Mouse (Mus musculus): ENCODE data around the gene Samd11.

Samd11 gene

DNA sequence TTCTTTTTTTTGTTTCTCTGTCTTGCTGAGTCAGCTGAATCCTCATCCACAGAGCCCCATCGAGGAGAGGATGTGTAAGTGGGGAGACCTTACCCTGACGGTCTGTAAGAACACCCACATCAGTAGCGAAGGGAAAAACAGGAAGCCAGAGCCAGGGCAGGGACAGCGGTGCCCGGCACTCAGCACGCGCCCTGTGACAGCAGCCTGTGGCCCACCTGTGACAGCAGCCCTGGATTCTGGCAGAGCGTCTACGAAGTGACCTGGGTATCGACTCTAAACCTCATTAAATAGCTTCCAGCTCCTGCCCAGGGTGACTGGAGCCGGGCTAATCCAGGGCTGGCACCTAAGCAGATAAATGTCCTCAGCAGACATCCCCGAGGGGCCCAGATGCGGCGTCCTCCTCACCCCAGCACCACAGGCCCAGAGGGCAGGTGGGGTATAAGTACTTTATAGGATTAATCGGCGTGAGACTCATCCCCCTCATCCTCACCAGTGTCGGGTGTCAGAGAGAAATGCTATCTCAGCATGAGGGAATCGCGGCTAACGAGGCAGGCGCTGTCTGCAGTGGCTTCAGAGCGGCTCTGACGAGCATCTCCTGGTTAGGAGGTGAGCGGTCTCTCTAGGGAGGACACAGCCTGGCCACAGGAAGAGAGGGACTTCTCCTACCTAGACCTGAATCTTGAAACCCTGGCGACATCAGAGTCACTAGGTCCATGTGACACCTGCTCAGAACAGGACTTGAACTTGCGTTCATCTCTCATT, at the start of gene Samd11:
Gene Samd11, minus strand, starts transcription at position 580 of the 762 bp plus-strand sequence.
- DNase-seq (ENCODE audit: low spot score in 2 of 2), result peak; percentile 10 to 26

DNA sequence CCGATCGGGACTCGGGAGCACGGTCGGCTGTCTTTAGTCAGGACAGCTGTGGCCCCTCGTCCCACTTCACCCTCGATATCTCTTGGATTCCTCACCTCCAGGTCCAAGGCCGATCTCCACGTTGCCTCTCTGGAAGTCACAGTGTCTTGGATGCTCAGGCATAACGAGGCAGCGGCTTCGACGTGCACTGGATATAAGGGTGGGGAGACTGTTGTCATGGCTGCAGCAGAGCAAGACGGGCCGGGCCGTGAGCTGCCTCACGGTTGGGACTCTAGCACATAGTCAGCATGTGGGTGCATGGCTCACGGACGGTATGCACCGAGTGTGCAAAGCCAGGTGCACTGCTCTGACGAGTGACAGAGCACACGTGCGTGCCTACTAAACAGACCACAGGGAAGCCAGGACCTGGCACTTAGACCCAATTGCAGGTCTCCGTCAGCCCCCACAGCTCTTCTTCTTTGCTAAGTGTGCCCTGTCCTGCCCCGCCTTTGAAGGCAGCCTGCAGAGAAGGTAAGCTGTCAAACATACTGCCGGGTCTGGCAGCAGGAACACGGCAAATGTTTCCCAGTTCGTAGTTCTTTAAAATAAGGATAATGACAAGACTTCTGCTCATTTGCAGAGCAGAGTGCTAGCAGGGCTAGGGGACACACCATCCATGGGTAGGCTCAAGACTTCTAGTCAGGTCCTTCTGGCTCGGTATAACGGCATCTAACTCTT, 938 bp downstream of the Samd11 start:
- peak in 1 of 2 experiments; percentile 38 for DNase-seq (ENCODE audit: low spot score in 2 of 2)

DNA sequence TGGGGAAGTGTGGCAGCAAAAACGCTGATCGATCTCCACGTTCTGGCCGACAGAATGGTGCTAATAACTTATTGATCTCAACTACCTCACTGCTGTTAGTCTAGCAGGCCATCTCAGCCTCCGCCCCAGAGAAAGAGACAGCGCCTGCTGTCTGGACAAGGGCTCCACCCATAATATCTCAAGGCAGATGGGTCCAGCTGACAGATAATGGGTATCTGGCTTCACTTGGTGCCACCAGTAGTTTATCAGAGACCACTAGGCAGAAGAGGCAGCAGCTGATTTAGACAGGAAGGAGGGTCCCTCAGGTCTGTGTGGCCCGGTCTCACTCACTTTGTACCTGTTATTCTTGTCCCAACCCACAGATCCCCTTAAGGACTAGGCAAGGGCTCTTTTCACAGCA, 2.4 kb downstream of the Samd11 start:
- DNase-seq (ENCODE audit: low spot score in 2 of 2), result no peak

DNA sequence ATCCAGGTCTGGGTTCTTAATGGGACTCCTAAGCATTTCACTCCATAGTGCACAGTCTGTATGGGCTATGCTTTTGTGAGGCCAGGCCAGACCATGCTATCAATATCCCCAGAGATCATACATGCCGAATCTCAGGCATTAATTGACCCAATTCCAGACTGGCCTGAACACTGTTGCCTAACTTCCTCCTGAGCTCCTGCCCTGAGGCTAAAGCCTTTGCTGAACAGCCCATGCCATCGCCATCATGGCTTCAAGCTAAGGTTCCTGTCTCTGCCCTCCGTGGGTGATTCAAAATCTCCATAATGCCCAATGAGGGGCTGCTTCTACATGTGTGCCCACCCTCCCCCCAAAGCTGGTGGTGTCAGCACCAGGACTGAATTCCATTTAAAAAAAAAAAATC, 2.8 kb downstream of the Samd11 start:
- no peak for DNase-seq (ENCODE audit: low spot score in 2 of 2)

DNA sequence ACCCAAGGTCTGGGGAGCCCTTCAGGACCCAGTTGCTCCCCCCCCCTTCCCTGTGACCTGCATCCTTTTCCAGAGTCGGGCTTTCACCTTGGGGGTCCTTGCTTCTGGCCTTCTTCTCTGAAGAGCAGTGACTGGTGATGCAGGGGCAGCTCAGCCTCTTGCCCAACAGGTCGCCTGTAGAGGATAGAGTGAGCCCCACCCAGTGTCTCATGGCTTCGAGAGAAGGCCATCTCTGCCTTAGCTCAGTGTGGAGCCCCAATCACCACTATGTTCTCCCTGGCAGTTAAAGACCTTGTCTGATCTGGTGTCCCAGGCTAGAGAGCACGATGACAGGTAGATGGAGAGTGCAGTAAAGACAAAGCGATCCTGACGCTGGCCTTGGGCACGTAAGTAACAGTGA, 3.3 kb downstream of the Samd11 start:
- DNase-seq (ENCODE audit: low spot score in 2 of 2), result no peak

DNA sequence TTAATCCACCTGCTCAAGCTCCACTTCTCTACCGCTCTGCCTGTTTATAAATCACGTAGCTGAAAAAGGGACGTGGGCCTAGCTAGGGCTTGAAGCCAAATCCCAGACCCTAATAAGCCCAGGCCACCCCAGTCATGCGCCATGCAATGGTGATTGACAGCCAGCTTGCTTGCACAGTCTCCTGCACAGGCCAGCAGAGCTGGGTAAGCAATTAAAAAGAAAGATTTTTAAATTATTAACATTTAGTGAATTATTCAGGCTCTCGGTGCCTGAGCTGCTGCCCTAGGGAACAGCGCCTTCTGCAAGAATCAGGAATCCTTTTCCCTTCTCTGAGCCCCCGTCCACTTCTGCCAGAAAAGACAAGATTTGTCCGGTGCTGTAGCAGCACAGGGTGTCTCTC, 4.4 kb downstream of the Samd11 start:
- no peak for DNase-seq (ENCODE audit: low spot score in 2 of 2)

DNA sequence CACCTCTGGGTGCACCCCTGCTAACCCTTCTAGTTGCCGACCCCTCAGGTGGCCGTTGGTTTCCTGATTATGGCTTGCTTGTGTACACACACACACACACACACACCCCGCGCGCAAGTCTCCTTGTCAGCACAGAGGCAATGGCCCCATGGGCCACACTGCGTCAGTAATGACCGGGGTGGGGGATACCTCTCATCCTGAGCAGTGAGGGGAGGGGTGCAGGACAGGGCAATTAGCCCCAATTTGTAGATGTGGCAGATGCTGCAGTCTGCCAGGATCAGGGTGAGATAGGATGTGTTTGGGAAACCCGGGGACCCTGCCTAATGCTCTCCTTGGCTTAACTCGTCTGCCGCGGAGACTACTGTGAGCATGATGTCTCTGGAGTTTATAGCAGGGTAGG, 5.9 kb downstream of the Samd11 start:
- no peak for DNase-seq (ENCODE audit: low spot score in 2 of 2)

DNA sequence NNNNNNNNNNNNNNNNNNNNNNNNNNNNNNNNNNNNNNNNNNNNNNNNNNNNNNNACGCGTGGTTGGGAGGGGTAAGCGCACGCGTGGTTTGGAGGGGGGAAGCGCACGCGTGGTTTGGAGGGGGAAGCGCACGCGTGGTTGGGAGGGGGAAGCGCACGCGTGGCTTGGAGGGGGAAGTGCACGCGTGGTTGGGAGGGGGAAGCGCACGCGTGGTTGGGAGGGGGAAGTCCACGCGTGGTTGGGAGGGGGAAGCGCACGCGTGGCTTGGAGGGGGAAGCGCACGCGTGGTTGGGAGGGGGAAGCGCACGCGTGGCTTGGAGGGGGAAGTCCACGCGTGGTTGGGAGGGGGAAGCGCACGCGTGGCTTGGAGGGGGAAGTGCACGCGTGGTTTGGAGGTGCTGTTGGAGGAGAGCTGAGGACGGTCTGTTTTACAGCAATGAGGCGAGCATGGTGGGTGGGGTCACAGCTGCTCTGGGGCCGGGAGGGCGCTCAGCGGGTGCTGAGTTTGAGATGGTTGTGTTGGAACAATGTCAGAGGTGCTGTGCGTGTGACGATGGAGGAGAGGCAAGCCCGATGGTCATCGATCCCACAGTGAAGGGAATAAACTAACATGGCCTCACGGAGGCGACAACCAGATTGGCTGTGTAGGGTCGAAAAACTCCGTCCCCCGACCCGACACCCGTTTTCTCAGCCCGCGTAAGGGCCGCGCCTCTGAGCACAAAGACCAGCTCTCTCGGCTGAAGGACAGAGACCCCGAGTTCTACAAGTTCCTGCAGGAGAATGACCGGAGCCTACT, 18.6 kb downstream of the Samd11 start:
- DNase-seq (ENCODE audit: low spot score in 2 of 2), result no peak

DNA sequence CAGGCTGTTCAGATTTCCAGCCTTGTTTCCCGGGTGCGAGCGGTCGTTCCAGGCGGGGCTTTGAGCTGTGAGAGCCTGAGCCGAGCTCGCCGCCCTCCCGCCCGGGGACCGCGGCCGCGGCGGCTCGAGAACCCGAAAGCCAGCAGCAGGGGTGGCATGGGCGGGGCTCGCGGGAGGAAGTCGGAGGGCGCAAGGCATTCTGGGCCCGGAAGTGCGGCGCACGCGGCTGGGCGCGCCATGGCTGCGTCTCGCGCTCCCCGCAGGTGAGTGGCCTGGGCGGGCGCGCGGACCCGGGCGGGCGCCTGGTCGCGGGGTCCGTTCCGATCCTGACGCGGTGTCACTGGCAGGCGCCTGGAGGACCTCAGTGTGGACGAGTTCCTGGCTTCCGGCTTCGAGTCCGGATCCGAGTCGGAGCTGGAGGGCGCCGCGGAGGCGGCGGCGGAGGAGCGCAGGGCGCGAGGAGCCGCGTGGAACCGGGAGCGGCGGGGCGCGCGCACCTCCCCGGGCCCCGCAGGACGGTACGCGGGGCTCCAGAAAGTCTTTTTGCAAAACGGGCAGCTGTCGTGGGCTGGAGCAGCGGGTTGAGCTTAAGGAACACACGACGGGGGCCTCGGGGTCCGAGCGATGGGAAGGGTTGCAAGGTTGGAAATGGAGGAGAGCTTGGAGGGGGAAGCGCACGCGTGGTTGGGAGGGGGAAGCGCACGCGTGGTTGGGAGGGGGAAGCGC, 19.5 kb downstream of the Samd11 start, which contains the start of gene Noc2l:
Gene Noc2l, plus strand, starts transcription at position 203 of the 726 bp plus-strand sequence.
- DNase-seq (ENCODE audit: low spot score in 2 of 2), result peak; percentile 76 to 88

DNA sequence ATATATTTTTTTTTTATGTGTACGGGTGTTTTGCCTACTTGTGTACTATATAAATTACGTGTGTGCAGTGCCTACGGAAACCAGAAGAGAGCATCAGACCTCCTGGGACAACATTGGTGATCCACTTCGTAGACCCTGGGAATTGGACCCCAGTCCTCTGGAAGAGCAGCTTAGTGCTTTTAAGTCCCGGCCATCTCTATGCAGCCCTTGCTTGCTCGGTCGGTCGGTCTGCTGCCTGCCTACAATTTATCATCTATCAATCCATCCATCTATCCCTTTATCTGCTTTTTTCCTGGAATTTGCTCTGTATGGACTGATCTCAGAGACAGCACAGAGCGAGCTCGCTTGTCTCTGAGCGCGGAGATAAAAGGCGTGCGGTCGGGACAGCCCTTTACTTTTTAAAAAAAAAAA, 20.1 kb downstream of the Samd11 start:
- no peak for DNase-seq (ENCODE audit: low spot score in 2 of 2)

DNA sequence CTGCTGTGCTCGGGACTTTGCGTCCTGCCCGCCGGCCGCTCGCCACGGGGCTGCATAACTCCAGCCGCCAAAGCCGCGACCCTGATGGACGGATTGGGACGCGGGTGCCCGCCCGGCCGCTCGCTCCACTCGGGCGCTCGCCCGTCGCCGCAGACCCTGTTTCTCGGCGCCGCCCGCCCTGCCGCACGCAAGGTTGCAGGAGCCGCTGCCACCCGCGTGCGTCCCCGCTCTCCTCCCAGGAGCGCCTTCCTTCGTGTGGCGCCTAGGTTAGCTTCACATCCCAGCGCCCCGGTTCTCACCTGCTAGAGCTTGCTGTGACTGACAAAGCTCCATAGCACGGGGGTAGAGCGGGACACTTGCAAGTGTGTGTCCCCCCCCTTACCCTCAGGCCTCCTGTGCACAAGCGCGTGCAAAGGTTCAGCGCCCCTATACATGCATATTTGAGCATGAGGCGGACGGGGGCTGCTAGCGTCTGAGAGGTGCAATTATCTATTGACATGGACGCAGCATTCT, 20.7 kb downstream of the Samd11 start, which contains the start of gene Plekhn1:
Gene Plekhn1, minus strand, starts transcription at position 157 of the 513 bp plus-strand sequence.
- peak; percentile 53 to 69 for DNase-seq (ENCODE audit: low spot score in 2 of 2)

DNA sequence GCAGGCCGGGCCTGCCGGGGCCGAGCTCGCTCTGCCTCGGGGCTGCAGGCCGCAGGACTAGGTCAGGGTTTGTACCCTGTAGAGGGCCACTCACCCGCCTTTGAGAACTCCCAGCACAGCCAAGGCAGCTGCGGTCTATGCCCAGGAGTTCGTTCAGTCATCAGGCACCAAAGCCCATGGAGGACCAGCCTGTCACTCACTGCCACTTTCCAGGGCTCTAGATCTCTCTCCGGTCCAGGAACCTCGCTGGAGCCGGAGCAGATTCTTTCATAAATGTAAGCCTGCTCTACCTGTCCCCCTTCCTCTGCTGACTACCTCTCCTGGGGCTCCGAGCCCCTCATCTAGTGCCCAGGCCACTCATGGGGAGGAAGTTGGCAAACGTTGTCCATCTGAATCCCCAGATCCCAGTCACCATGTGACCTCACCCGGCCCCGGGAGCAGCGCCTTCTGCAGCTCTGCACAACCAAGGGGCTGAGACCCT, 21.4 kb downstream of the Samd11 start:
- DNase-seq (ENCODE audit: low spot score in 2 of 2), result no peak

DNA sequence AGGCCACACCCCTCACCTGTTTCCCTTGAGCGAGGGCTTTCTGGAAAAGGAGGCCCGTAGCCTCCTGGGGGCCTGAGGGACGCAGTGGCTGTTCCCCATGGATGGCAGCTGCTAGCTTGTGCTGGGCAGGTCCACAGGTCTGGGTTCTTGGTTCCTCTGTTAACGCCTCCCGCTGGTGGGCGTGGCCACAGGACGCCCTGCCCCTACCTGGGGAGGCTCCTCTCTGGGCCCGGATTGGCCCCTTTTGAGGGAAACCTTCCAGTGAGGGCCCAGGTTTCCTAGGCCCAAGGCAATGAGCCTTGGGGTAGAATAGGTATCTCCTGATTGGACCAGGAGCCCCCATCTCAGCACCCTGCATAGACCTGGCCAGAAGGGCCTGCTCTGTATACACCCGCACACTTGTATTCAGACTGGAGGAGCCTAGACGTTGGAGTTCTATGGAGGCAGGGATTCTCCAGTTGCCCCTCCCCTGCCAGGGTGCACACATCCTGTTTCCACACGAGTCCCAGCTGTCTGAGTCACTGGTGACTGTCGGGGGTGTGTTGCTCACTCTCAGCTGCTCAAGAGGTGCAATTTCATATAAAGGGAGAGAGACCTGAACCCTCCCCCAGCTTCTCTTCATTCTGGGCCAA, 26.9 kb downstream of the Samd11 start:
- no peak for DNase-seq (ENCODE audit: low spot score in 2 of 2)

DNA sequence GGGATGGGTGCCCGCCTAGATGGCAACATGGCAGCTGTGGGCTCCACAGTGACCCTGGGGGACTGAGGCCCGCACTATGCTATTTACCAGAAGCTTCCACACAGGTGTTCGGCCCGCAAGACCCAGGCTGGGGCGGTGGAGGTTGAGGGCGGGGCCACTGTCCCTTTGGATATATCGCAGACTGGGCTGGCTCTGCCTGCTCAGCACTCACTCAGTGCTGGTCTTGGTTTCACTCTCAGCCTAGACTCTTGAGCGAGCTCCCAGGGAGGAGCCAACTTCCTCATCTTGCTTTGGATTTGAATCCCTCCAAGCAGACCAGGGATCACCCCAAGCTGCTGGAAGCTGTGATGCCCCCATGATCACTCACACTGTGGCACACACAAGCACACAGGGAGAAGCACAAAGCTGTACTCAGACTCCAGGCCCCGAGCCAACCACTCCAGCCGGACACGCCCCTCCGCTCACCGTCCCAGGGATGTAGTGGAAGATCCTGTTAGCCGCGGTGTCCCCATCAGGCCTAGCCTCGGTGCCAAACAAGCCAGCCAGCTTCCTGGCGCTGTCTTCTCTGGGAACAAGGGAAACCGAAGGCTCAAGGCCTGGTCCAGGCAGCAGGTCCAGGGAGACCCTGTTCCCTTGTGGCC, 27.6 kb downstream of the Samd11 start:
- DNase-seq (ENCODE audit: low spot score in 2 of 2), result no peak

DNA sequence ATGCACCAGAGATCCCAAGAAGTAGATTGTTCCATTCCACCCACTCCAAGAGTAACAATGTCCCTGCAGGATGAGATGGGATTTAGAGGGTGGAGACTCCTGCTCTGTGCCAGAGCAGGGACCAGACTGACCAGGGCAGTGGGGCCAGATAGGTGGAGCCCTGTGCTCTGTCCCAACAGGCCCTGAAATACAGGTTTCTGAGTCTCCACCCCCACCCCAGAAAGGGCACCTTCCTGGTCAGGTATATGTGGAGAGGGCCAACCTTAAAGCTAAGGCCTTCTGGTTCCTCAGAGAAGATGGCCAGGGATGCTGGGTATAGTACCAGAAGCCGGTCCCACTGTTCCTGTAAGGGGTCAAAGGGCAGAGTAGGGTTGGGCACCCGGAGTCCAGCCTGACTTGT, 31.2 kb downstream of the Samd11 start:
- no peak for DNase-seq (ENCODE audit: low spot score in 2 of 2)

DNA sequence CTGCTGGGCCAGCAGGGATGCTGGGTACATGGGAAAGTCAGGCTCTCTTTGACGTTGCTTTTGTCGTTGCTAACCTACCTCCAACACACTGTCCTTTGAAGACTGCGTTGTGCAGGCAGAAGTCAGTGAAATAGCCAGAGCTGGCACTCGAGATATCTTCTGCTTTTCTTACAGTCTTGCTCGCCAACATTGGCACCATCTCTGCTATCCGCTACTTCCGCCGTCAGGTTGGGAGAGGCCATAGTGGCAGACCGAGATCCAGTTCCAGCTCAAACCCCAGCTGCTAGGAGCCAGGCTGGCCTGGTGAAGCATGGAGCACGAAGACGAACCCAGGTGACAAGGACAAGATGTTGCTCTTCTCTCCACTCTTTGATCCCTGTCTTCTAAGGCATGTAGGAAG, 35.5 kb downstream of the Samd11 start:
- DNase-seq (ENCODE audit: low spot score in 2 of 2), result no peak

DNA sequence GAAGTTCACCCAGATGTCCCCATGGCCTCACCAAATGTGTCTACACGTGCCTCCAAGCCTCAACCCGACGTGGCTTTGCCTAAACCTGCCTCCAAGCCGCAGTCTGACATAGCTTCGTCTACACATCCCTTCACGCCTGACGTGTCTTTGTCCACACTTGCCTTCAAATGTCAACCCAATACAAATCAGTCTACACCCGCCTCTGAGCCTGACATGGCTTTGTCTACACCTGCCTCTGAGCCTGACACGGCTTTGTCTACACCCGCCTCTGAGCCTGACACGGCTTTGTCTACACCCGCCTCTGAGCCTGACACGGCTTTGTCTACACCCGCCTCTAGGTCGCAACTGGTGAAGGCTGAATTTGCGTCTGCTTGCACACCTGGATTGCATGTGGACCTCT, 37.6 kb downstream of the Samd11 start:
- DNase-seq (ENCODE audit: low spot score in 2 of 2), result no peak

DNA sequence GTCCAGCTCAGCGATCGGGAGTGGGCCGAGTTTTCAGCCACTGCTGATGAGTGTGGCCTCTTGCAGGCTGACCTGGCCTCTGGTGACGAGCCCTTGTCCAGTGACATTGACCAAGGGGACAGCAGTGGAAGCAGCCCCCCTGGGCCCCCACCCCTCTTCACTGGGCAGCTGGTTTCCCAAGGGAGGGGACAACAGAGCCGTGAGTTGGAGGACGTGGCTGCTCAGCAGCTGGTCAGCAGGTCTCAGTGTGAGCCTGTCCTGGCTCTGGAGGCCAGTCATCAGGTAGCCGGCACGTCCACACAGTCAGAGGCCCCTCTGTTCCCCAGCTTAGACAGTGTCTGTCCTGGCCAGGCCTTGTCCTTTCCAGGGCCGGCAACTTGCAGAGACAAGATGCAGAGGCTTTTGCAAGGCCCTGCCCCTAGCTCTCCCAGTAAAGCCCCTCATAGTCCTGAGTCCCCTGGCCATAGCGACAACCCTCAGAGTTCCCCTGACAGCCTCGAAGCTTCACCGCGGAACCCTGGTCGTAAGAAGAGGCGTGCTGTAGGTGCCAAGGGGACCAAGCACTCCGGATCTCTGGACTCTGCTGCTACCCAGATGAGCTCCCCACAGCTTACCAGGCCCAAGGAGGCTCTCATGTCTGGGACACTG, 38.3 kb downstream of the Samd11 start:
- no peak for DNase-seq (ENCODE audit: low spot score in 2 of 2)

DNA sequence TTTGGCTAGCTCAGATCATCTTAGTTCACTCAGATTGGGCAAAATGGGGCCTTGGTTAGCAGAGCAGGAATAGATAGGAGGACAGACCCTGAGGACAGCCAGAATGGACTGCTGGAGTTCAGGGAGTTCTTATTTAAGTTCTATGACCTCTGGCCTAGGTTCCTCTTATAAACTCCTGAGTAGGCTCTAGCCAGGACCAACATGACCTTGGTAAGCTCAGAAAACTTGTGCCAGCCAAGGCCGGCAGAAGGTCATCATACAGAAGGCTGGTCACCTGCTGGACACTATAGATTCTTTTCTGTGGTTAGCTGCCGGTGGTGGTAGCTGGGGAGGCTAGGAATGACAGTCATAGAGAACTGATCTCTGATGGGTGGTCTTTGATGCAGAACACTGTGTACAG, 39.3 kb downstream of the Samd11 start:
- no peak for DNase-seq (ENCODE audit: low spot score in 2 of 2)

DNA sequence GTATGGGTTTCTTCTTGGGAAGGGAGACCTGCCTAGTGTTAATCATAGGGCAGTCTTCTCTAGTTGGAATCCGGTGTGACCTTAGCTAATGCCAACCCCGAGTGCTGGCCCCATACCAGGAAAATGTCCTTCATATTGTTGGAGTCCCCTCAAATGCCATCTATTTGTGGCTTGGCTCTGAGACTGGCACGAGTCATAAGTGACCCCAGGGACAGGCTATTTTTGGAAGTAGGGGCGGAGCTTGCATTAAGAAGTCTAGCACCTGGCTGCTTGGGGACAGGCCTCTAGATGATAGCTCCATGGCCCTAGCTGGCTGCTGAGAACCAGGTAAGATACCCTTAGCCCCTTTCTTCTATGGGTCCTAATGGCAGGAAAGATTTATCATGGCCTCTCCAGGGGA, 39.8 kb downstream of the Samd11 start, which contains the start of gene Perm1:
Gene Perm1, plus strand, starts transcription at position 220 of the 400 bp plus-strand sequence.
- no peak for DNase-seq (ENCODE audit: low spot score in 2 of 2)
